Mouse (Mus musculus) stomach, embryonic 14.5 days (tissue): Measurements from ENCODE around the gene Tmem37. TPM values are rescaled to one million over a fixed set of nuclear protein-coding genes. Genes with fewer than 3 reads are reported as not detected.

Source experiments
- ATAC-seq: fragments of 200-750 bp; cut with Nextera tagmentation; 2 replicates; pipeline ENCODE4 v1.8.0; 2017; ENCODE audit warnings: low read depth, moderate TSS enrichment; ENCODE audit not compliant: insufficient number of reproducible peaks, insufficient read depth, low FRiP score
- H3K27ac ChIP-seq: fragments of 300-500 bp; sonication (generic); 2 replicates; pipeline ENCODE4 v1.5.1; 2014; ENCODE audit warnings: mild to moderate bottlenecking, low read length, moderate library complexity, mixed read lengths
- H3K27me3 ChIP-seq: fragments of 300-500 bp; sonication (generic); 2 replicates; pipeline ENCODE4 v1.6.1; 2014; ENCODE audit warnings: low read length, control low read depth, mixed read lengths; ENCODE audit not compliant: control insufficient read depth, insufficient read depth
- H3K36me3 ChIP-seq: fragments of 300-500 bp; sonication (generic); 2 replicates; pipeline ENCODE4 v1.6.1; 2014; ENCODE audit warnings: mild to moderate bottlenecking, control low read depth, low read length, moderate library complexity, mixed read lengths; ENCODE audit not compliant: control insufficient read depth, insufficient read depth
- H3K4me1 ChIP-seq: fragments of 300-500 bp; sonication (generic); 2 replicates; pipeline ENCODE4 v1.6.1; 2014; ENCODE audit warnings: low read length, control low read depth, mixed read lengths; ENCODE audit not compliant: control insufficient read depth, insufficient read depth
- H3K4me2 ChIP-seq: fragments of 300-500 bp; sonication (generic); replicated peaks from 2 replicates; pipeline ENCODE4 v1.6.1; 2014; ENCODE audit warnings: low read depth, low read length, control low read depth
- H3K4me3 ChIP-seq: fragments of 300-500 bp; sonication (generic); 2 replicates; pipeline ENCODE4 v1.5.1; 2014; ENCODE audit warnings: low read depth, low read length, control low read depth
- H3K9ac ChIP-seq: fragments of 300-500 bp; sonication (generic); replicated peaks from 2 replicates; pipeline ENCODE4 v1.6.1; 2014; ENCODE audit warnings: low read depth, mild to moderate bottlenecking, control low read depth, low read length, moderate library complexity, mixed read lengths
- H3K9me3 ChIP-seq: fragments of 300-500 bp; sonication (generic); 2 replicates; pipeline ENCODE4 v1.6.1; 2016; ENCODE audit warnings: low read depth, low read length, control low read depth; ENCODE audit not compliant: control insufficient read depth
- WGBS: fragments of 180-500 bp; shearing (Covaris S2); extraction: QIAGEN DNeasy Blood & Tissue Kit; methylation state at CpG from one replicate; pipeline ENCODE4 v1.1.7; 2014; 5-methylcytosine and 5-hydroxymethylcytosine counted together
- polyA plus RNA-seq: library from polyadenylated mRNA; unstranded; fragments of >200 nt; fragmentation: Nextera tagmentation; extraction: Ambion mirVana; gene quantifications from 2 replicates; pipeline ENCODE4 v1.2.1, GENCODE M21; 2014

The Tmem37 gene
- polyA plus RNA-seq, 1 experiment from 2014 or later = 4.5 TPM

- 84% methylated on average over 11 of the region's 11 CpGs for whole genome bisulfite sequencing
- Histone ChIP-seq H3K4me3 (no peak overlapping the region), H3K4me2 (no peak overlapping the region), H3K27ac (no peak overlapping the region), H3K4me1 (peaks cover 11% of the 10 kb centered on the region), H3K36me3 (peaks cover 29% of the 10 kb centered on the region), H3K27me3 (no peaks in the 10 kb centered on the region), H3K9me3 (0 out of 2 replicates have a peak, but pooled peaks cover 2% of the 10 kb centered on the region), H3K9ac (no peak overlapping the region)
- ATAC-seq = no peak
These were observed 42.2 kb upstream of the Tmem37 start for GRCm38 (mm10) chr1:120116106-120116505.

GRCm38 (mm10) chr1:120115671-120116081 is 41.8 kb upstream of the Tmem37 start:
- peaks cover 11% of the 10 kb centered on the region for H3K4me1 ChIP-seq
- H3K4me2 ChIP-seq = no peak overlapping the region
- no peak overlapping the region for H3K27ac ChIP-seq
- H3K4me3 ChIP-seq = no peak overlapping the region
- H3K9ac ChIP-seq = no peak overlapping the region
- 77% methylated on average over 9 of the region's 9 CpGs for WGBS
- no peak for ATAC-seq
- 0 out of 2 replicates have a peak, but pooled peaks cover 2% of the 10 kb centered on the region for H3K9me3 ChIP-seq
- peaks cover 29% of the 10 kb centered on the region for H3K36me3 ChIP-seq
- no peaks in the 10 kb centered on the region for H3K27me3 ChIP-seq

GRCm38 (mm10) chr1:120112251-120113187 is 38.6 kb upstream of the Tmem37 start:
- 85% methylated on average over 12 of the region's 12 CpGs for WGBS
- no peak overlapping the region for H3K4me3 ChIP-seq
- H3K27me3 ChIP-seq = no peaks in the 10 kb centered on the region
- no peak for ATAC-seq
- no peaks in the 10 kb centered on the region for H3K4me1 ChIP-seq
- H3K4me2 ChIP-seq = no peak overlapping the region
- H3K27ac ChIP-seq = no peak overlapping the region
- H3K36me3 ChIP-seq = peaks cover 29% of the 10 kb centered on the region
- H3K9ac ChIP-seq = no peak overlapping the region
- 0 out of 2 replicates have a peak, but pooled peaks cover 2% of the 10 kb centered on the region for H3K9me3 ChIP-seq

GRCm38 (mm10) chr1:120111766-120112165 is 37.9 kb upstream of the Tmem37 start:
- H3K27ac ChIP-seq = no peak overlapping the region
- 90% methylated on average over 8 of the region's 8 CpGs for WGBS
- no peak for ATAC-seq

GRCm38 (mm10) chr1:120109741-120110432 is 36.0 kb upstream of the Tmem37 start:
- H3K4me2 ChIP-seq = no peak overlapping the region
- no peaks in the 10 kb centered on the region for H3K9me3 ChIP-seq
- no peak overlapping the region for H3K4me3 ChIP-seq
- H3K9ac ChIP-seq = no peak overlapping the region
- no peak for ATAC-seq
- no peaks in the 10 kb centered on the region for H3K27me3 ChIP-seq
- H3K27ac ChIP-seq = no peak overlapping the region
- 90% methylated on average over 19 of the region's 19 CpGs for WGBS
- peaks cover 17% of the 10 kb centered on the region; the same call in 1 of the 2 replicates for H3K36me3 ChIP-seq
- H3K4me1 ChIP-seq = no peaks in the 10 kb centered on the region

More at GRCm38 (mm10) chr1:120111766-120112165, 37.9 kb upstream of the Tmem37 start:
- Histone ChIP-seq H3K4me3 (no peak overlapping the region), H3K4me2 (no peak overlapping the region), H3K9ac (no peak overlapping the region), H3K27me3 (no peaks in the 10 kb centered on the region), H3K36me3 (peaks cover 29% of the 10 kb centered on the region), H3K4me1 (no peaks in the 10 kb centered on the region), H3K9me3 (0 out of 2 replicates have a peak, but pooled peaks cover 2% of the 10 kb centered on the region)

GRCm38 (mm10) chr1:120105556-120105959 is 31.7 kb upstream of the Tmem37 start:
- H3K4me2 ChIP-seq = no peak overlapping the region
- 61% methylated on average over 5 of the region's 5 CpGs for WGBS
- H3K36me3 ChIP-seq = no peaks in the 10 kb centered on the region
- ATAC-seq = no peak
- H3K27ac ChIP-seq = no peak overlapping the region
- no peak overlapping the region for H3K4me3 ChIP-seq
- no peak overlapping the region for H3K9ac ChIP-seq
- H3K27me3 ChIP-seq = no peaks in the 10 kb centered on the region
- no peaks in the 10 kb centered on the region for H3K4me1 ChIP-seq
- H3K9me3 ChIP-seq = no peaks in the 10 kb centered on the region

- Histone ChIP-seq H3K9ac (no peak overlapping the region), H3K27me3 (no peaks in the 10 kb centered on the region), H3K4me1 (no peaks in the 10 kb centered on the region), H3K36me3 (no peaks in the 10 kb centered on the region), H3K27ac (no peak overlapping the region), H3K4me3 (no peak overlapping the region), H3K4me2 (no peak overlapping the region), H3K9me3 (no peaks in the 10 kb centered on the region)
- no peak for ATAC-seq
- WGBS = 83% methylated on average over 3 of the region's 3 CpGs
These were observed 27.3 kb upstream of the Tmem37 start for GRCm38 (mm10) chr1:120101227-120101609.

- Histone ChIP-seq H3K36me3 (no peaks in the 10 kb centered on the region), H3K4me2 (no peak overlapping the region), H3K9ac (no peak overlapping the region), H3K4me3 (no peak overlapping the region), H3K4me1 (no peaks in the 10 kb centered on the region), H3K9me3 (no peaks in the 10 kb centered on the region), H3K27me3 (no peaks in the 10 kb centered on the region), H3K27ac (no peak overlapping the region)
- WGBS = 86% methylated on average over 8 of the region's 8 CpGs
- no peak for ATAC-seq
These were observed 26.8 kb upstream of the Tmem37 start for GRCm38 (mm10) chr1:120100456-120101226.
